Mouse (Mus musculus) thymus, adult 2 months (tissue): ENCODE data around the gene Gli2.

Experiments used
- CTCF ChIP-seq: fragments of 200-500 bp; IDR thresholded peaks from 2 replicates; pipeline ENCODE4 v1.5.1; 2012; ENCODE audit warnings: mild to moderate bottlenecking, control low read depth, low read length, moderate library complexity, borderline replicate concordance; ENCODE audit not compliant: control insufficient read depth, poor library complexity, insufficient read depth; ENCODE audit errors: extremely low read depth
- POLR2A ChIP-seq: fragments of 200-500 bp; IDR thresholded peaks from 2 replicates; pipeline ENCODE4 v1.6.1; 2012; ENCODE audit warnings: mild to moderate bottlenecking, low read length, control low read depth, moderate library complexity; ENCODE audit not compliant: control insufficient read depth, poor library complexity, insufficient read depth; ENCODE audit errors: extremely low read depth

- TF ChIP-seq CTCF = no peak
- TF ChIP-seq POLR2A = no peak
These were observed 2.1 kb downstream of the Gli2 start for GRCm38 (mm10) chr1:119051192-119051937.
